Mouse (Mus musculus): ENCODE measurements around the gene Cpm. TPM values are rescaled to one million over a fixed set of nuclear protein-coding genes. Genes with fewer than 3 reads are reported as not detected.

The Cpm gene
- total and polyA plus RNA-seq, 3 experiments = 0.04 to 0.31 (median 0.17) TPM

DNA sequence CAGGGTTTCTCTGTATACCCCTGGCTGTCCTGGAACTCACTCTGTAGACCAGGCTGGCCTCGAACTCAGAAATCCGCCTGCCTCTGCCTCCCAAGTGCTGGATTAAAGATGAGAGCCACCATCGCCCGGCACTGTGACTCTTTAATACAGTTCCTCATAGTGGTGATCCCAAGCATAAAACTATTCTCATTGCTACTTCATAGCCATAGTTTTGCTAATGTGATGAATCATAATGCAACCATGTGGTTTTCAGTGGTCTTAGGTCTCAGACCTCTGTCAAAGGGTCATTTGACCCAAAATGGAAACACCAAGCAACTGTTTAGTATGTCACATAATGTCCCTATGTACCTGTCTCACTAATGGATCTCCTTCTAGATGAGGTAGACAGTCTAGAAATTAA lies 66.3 kb downstream of the Cpm start:
- no peaks in the 10 kb centered on the region for H3K27me3 ChIP-seq (replicated peaks)
- H3K79me2 ChIP-seq (replicated peaks; ENCODE audit: control insufficient read depth, extremely low read depth, insufficient read depth, poor library complexity, severe bottlenecking) = peaks cover 43% of the 10 kb centered on the region
- no peak overlapping the region for H3K9ac ChIP-seq (ENCODE audit: insufficient read depth, low read depth)
- H3K36me3 ChIP-seq (replicated peaks in 1 of 2; ENCODE audit: control insufficient read depth in 1 of 2, insufficient read depth in 1 of 2, low read length in 1 of 2) = peaks cover 78 to 89% of the 10 kb centered on the region in 2 experiments
- dilution Hi-C loops (cut with MboI; ENCODE audit: extremely low pct_ligation_motif_present, extremely low pct_unique_long_range_greater_than_20kb, low sequenced_read_pairs) (no loop called here), in situ Hi-C loops (cut with MboI; ENCODE audit: low pct_ligation_motif_present, low pct_unique_long_range_greater_than_20kb, low sequenced_read_pairs) (no loop called here)
- TF ChIP-seq UBTF (IDR thresholded peaks at IDR 0.05; ENCODE audit: low read depth, low read length) = no peak
- TF ChIP-seq POLR2AphosphoS2 (IDR thresholded peaks at IDR 0.05; ENCODE audit: low read depth, low read length) = no peak
- no peak for TF ChIP-seq ZC3H11A (IDR thresholded peaks at IDR 0.05; ENCODE audit: low read depth, low read length)
- no peak for TF ChIP-seq ETS1 (conservative IDR thresholded peaks at IDR 0.05; ENCODE audit: low read depth, low read length)
- H3K4me2 ChIP-seq (ENCODE audit: insufficient read depth, low read depth, poor library complexity, severe bottlenecking) = no peak overlapping the region
- H3K27ac ChIP-seq (ENCODE audit: insufficient read depth, low read depth) = no peak overlapping the region
- no peak for DNase-seq (ENCODE audit: extremely low read depth)
- H3K9me3 ChIP-seq (replicated peaks; ENCODE audit: low read length) = no peaks in the 10 kb centered on the region
- H3K4me1 ChIP-seq (ENCODE audit: control insufficient read depth in 1 of 2, insufficient read depth in 2 of 2) = no peaks in the 10 kb centered on the region
- no peak overlapping the region for H3K4me3 ChIP-seq (replicated peaks in 1 of 3; ENCODE audit: low read depth in 2 of 3, low read length in 2 of 3, poor library complexity in 1 of 3)

DNA sequence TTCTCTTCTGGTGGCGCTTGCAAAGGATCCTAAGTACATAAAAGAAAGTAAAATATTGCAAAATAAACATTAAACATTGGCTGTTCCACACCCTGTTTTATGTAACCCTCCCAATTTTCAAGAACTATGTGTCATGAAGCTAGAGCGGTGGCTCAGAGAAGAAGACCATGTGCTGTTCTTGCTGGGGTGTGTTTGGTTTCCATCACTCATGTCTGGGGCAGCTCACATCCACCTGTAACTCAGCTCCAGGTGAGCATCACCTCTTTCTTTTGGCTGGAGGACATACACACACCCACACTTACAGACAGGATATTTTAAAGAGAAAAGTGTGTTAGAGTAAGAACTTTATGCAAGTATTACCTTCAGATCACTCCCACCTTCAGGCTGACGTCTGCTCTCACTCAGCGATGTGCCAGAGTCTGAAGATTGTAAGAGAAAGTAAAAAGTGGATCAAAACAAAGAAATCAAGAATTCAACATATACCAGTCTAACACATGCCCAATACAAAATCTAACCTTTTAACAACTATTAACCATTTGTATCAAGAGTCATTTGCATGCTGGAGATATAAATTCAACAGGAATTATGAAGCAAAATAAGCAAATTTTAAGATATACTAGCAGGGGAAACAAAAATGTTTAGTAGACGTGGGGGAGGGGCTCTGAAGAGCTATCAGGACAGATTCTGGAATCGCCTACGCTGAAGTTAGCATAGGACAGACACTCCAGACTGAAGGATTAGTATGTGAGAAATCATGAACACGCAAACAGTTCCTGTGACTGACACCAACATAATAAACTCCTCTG lies 66.9 kb downstream of the Cpm start:
- no peaks in the 10 kb centered on the region for H3K9me3 ChIP-seq (replicated peaks; ENCODE audit: low read length)
- dilution Hi-C loops (cut with MboI; ENCODE audit: extremely low pct_ligation_motif_present, extremely low pct_unique_long_range_greater_than_20kb, low sequenced_read_pairs) = no loop called here
- H3K4me2 ChIP-seq (ENCODE audit: insufficient read depth, low read depth, poor library complexity, severe bottlenecking) = no peak overlapping the region
- H3K4me1 ChIP-seq (ENCODE audit: control insufficient read depth in 1 of 2, insufficient read depth in 2 of 2) = no peaks in the 10 kb centered on the region
- peaks cover 48% of the 10 kb centered on the region for H3K79me2 ChIP-seq (replicated peaks; ENCODE audit: control insufficient read depth, extremely low read depth, insufficient read depth, poor library complexity, severe bottlenecking)
- H3K9ac ChIP-seq (ENCODE audit: insufficient read depth, low read depth) = no peak overlapping the region
- peaks cover 80 to 87% of the 10 kb centered on the region in 2 experiments for H3K36me3 ChIP-seq (replicated peaks in 1 of 2; ENCODE audit: control insufficient read depth in 1 of 2, insufficient read depth in 1 of 2, low read length in 1 of 2)
- TF ChIP-seq KAT2A (IDR thresholded peaks at IDR 0.05; ENCODE audit: insufficient replicate concordance, low read length) = no peak
- no peak for TF ChIP-seq MXI1 (IDR thresholded peaks at IDR 0.05; ENCODE audit: low read depth, low read length)
- no peak for TF ChIP-seq IRF4 (IDR thresholded peaks at IDR 0.05; ENCODE audit: low read depth, low read length)
- no peak for TF ChIP-seq RAD21 (IDR thresholded peaks at IDR 0.05; ENCODE audit: low read depth, low read length)
- TF ChIP-seq RCOR1 (conservative IDR thresholded peaks at IDR 0.05; ENCODE audit: low read depth, low read length) = no peak
- TF ChIP-seq PAX5 (IDR thresholded peaks at IDR 0.05; ENCODE audit: low read length) = no peak
- TF ChIP-seq ZC3H11A (IDR thresholded peaks at IDR 0.05; ENCODE audit: low read depth, low read length) = no peak
- TF ChIP-seq EP300 (IDR thresholded peaks at IDR 0.05; ENCODE audit: low read length) = no peak
- no peak for TF ChIP-seq CHD1 (IDR thresholded peaks at IDR 0.05; ENCODE audit: low read depth, low read length)
- no peak overlapping the region for H3K27ac ChIP-seq (ENCODE audit: insufficient read depth, low read depth)
- in situ Hi-C loops (cut with MboI; ENCODE audit: low pct_ligation_motif_present, low pct_unique_long_range_greater_than_20kb, low sequenced_read_pairs) = no loop called here
- DNase-seq (ENCODE audit: extremely low read depth) = no peak
- H3K27me3 ChIP-seq (replicated peaks) = no peaks in the 10 kb centered on the region
- H3K4me3 ChIP-seq (replicated peaks in 1 of 3; ENCODE audit: low read depth in 2 of 3, low read length in 2 of 3, poor library complexity in 1 of 3) = no peak overlapping the region
